Mouse (Mus musculus) kidney, adult 2 months (tissue): ENCODE data around the gene Vhl.

Experiments used
- CTCF ChIP-seq: fragments of 200-500 bp; conservative IDR thresholded peaks from 2 replicates; pipeline ENCODE4 v1.5.1; 2011; ENCODE audit warnings: low read depth, mild to moderate bottlenecking, control low read depth, low read length, moderate library complexity, mixed read lengths; ENCODE audit not compliant: insufficient read depth, insufficient read length
- POLR2A ChIP-seq: fragments of 200-500 bp; IDR thresholded peaks from one replicate; pipeline ENCODE4 v1.6.1; 2011; ENCODE audit warnings: low read depth, low read length, control low read depth

GRCm38 (mm10) chr6:113615489-113615888 lies 8.3 kb upstream of the Vhl start:
- TF ChIP-seq CTCF (no peak), POLR2A (no peak)
